Mouse (Mus musculus) hindbrain, embryonic 12.5 days (tissue): ENCODE measurements around the gene Calm2. TPM values are rescaled to one million over a fixed set of nuclear protein-coding genes. Genes with fewer than 3 reads are reported as not detected.

Experiments
- ATAC-seq: fragments of 200-750 bp; cut with Nextera tagmentation; 2 replicates; pipeline ENCODE4 v1.8.0; 2017; ENCODE audit warnings: moderate TSS enrichment; ENCODE audit not compliant: low FRiP score
- H3K27ac ChIP-seq: fragments of 300-500 bp; sonication (generic); 2 replicates; pipeline ENCODE4 v1.5.1; 2016; ENCODE audit warnings: mild to moderate bottlenecking
- H3K27me3 ChIP-seq: fragments of 300-500 bp; sonication (generic); 2 replicates; pipeline ENCODE4 v1.6.1; 2016; ENCODE audit warnings: mild to moderate bottlenecking
- H3K36me3 ChIP-seq: fragments of 300-500 bp; sonication (generic); 2 replicates; pipeline ENCODE4 v1.6.1; 2016; ENCODE audit warnings: mild to moderate bottlenecking
- H3K4me1 ChIP-seq: fragments of 300-500 bp; sonication (generic); 2 replicates; pipeline ENCODE4 v1.6.1; 2016
- H3K4me2 ChIP-seq: fragments of 300-500 bp; sonication (generic); replicated peaks from 2 replicates; pipeline ENCODE4 v1.6.1; 2016; ENCODE audit warnings: mild to moderate bottlenecking
- H3K4me3 ChIP-seq: fragments of 300-500 bp; sonication (generic); 2 replicates; pipeline ENCODE4 v1.5.1; 2016; ENCODE audit warnings: mild to moderate bottlenecking
- H3K9ac ChIP-seq: fragments of 300-500 bp; sonication (generic); 2 replicates; pipeline ENCODE4 v1.6.1; 2016; ENCODE audit warnings: mild to moderate bottlenecking, moderate library complexity
- H3K9me3 ChIP-seq: fragments of 300-500 bp; sonication (generic); replicated peaks from 2 replicates; pipeline ENCODE4 v1.6.1; 2016; ENCODE audit warnings: mild to moderate bottlenecking
- WGBS: fragments of 180-500 bp; shearing (Covaris S2); methylation state at CpG from one replicate; pipeline ENCODE4 v1.1.7; 2016; 5-methylcytosine and 5-hydroxymethylcytosine counted together
- polyA plus RNA-seq: library from polyadenylated mRNA; unstranded; fragments of >200 nt; fragmentation: Nextera tagmentation; extraction: Ambion mirVana; gene quantifications from 2 replicates; pipeline ENCODE4 v1.2.1, GENCODE M21; 2016

Gene Calm2
- polyA plus RNA-seq, 1 experiment from 2014 or later, result 1,282 TPM

DNA sequence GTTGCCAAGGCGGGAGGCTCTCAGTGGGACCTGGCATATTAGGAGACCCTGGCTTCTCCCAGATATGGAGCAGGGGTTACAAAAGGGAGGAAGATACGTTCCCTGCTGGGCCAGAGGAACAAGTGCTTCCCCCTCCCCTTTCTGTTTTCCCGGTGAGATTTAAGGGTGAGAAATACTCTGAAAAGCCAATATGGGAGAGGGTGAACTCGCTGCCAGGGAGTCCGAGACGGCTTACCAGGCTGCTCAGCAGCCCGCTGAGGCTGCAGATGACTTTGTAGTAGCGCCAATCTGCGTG lies 26.7 kb upstream of the Calm2 start:
- ATAC-seq, result no peak
- H3K9me3 ChIP-seq, result no peaks in the 10 kb centered on the region
- H3K4me3 ChIP-seq, result peak overlapping the region; percentile 24
- H3K4me2 ChIP-seq, result peak overlapping the region; percentile 50
- no peaks in the 10 kb centered on the region for H3K36me3 ChIP-seq
- H3K4me1 ChIP-seq, result peaks cover 27% of the 10 kb centered on the region
- peaks cover 9% of the 10 kb centered on the region; the same call in 1 of the 2 replicates for H3K27me3 ChIP-seq
- WGBS, result 8% methylated on average over 9 of the region's 9 CpGs
- H3K9ac ChIP-seq, result peak overlapping the region; percentile 44
- H3K27ac ChIP-seq, result no peak overlapping the region

DNA sequence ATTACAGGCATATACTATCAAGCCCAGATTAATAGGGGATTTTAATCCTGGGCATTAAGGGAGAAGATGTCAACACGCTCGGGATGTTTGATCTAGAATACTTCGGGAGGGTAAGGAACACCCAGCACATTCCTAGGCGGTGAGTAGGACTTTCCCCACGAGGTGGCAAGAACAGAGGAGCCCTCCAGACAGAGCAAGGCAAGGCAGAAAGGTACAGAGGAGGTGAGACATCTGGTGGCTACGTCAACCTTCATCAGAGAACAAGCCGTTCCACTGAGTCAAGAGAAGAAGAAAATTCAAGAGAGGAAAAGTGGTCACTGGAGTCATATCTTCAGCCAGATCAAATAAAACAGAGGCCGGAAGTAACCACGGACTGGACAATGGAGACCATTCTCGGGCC lies 26.1 kb upstream of the Calm2 start:
- ATAC-seq, result no peak
- Histone ChIP-seq H3K4me1 (peaks cover 23% of the 10 kb centered on the region), H3K27me3 (peaks cover 9% of the 10 kb centered on the region; the same call in 1 of the 2 replicates), H3K9ac (no peak overlapping the region), H3K4me3 (0 out of 2 replicates have a peak overlapping the region, but pooled peaks have one; percentile 24), H3K27ac (no peak overlapping the region), H3K9me3 (no peaks in the 10 kb centered on the region), H3K36me3 (no peaks in the 10 kb centered on the region), H3K4me2 (peak overlapping the region; percentile 50; the same call in 1 of the 2 replicates)
- 56% methylated on average over 10 of the region's 10 CpGs for WGBS

DNA sequence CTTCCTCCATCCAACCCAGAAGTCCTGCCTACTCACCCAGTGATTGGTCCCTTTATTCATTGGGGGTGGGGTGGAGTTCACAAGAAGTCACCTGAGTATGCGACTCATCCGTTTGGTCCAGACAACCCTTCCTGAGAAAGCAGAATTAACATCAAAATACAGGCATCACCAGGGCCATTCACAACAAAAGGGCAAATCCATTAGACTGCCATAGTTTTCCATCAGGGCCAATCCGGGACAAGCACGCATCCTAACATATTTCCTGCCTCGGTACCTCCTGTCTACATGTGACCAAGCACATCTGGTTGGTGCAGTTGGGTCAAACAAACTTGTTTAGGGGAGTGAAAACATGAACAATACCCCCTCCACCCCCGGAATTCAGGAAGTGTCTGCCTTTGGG lies 24.9 kb upstream of the Calm2 start:
- Histone ChIP-seq H3K27me3 (peaks cover 9% of the 10 kb centered on the region; the same call in 1 of the 2 replicates), H3K4me1 (peaks cover 21% of the 10 kb centered on the region), H3K27ac (no peak overlapping the region), H3K9ac (no peak overlapping the region), H3K4me2 (no peak overlapping the region), H3K9me3 (no peaks in the 10 kb centered on the region), H3K4me3 (no peak overlapping the region), H3K36me3 (no peaks in the 10 kb centered on the region)
- ATAC-seq, result no peak
- 50% methylated on average over 6 of the region's 6 CpGs for WGBS

DNA sequence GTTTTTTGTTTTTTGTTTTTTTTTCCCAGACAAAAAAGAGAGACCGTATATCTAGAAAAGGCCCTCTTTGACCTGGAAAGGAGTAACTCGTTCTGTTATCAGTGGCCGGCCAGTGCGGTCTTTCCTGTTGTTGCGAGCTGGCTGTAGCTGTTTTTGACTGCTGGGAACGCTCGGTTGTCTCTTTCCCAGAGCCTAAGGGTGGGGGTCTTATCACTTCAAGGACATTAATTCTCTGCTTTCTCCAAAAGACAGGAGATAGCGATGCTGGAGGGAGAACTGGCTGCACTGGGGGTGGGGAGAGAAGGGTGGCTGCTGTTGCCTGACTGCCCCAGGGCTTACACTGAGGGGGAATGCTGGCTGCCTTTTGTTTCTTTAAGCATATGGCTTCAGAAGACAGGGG lies 24.1 kb upstream of the Calm2 start:
- ATAC-seq, result no peak
- peaks cover 21% of the 10 kb centered on the region for H3K4me1 ChIP-seq
- H3K9ac ChIP-seq, result no peak overlapping the region
- H3K27me3 ChIP-seq, result peaks cover 9% of the 10 kb centered on the region; the same call in 1 of the 2 replicates
- 70% methylated on average over 8 of the region's 8 CpGs for WGBS
- H3K27ac ChIP-seq, result no peak overlapping the region
- H3K9me3 ChIP-seq, result no peaks in the 10 kb centered on the region
- no peaks in the 10 kb centered on the region for H3K36me3 ChIP-seq
- no peak overlapping the region for H3K4me3 ChIP-seq
- no peak overlapping the region for H3K4me2 ChIP-seq

GRCm38 (mm10) chr17:87470282-87470681 lies 23.5 kb upstream of the Calm2 start:
- peaks cover 20% of the 10 kb centered on the region for H3K4me1 ChIP-seq
- ATAC-seq, result no peak
- no peaks in the 10 kb centered on the region for H3K36me3 ChIP-seq
- 67% methylated on average over 8 of the region's 8 CpGs for WGBS
- no peak overlapping the region for H3K4me3 ChIP-seq
- H3K27ac ChIP-seq, result no peak overlapping the region
- no peaks in the 10 kb centered on the region for H3K9me3 ChIP-seq
- H3K4me2 ChIP-seq, result no peak overlapping the region
- no peak overlapping the region for H3K9ac ChIP-seq
- peaks cover 6% of the 10 kb centered on the region; the same call in 1 of the 2 replicates for H3K27me3 ChIP-seq

DNA sequence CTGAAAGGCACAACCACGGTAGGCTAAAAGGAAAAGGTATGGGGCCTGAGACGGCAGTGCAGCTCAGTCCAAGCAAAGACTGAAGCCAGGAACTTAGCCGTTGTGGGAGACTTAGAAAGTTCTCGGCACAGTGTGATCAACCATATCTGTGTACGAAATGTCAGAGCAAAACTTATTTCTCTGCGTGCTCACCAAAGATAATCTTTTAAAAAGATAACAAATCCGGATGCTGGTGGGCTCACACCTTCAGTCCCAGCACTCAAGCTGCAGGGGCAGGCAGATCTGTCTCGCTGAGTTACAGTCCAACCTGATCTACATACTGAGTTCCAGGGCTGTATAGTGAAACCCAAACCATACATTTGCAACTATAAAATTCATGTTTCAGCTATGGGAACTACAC lies 22.7 kb upstream of the Calm2 start:
- no peaks in the 10 kb centered on the region for H3K27me3 ChIP-seq
- H3K9me3 ChIP-seq, result no peaks in the 10 kb centered on the region
- H3K4me1 ChIP-seq, result peaks cover 12% of the 10 kb centered on the region
- no peak overlapping the region for H3K9ac ChIP-seq
- H3K36me3 ChIP-seq, result no peaks in the 10 kb centered on the region
- ATAC-seq, result no peak
- H3K27ac ChIP-seq, result no peak overlapping the region
- no peak overlapping the region for H3K4me3 ChIP-seq
- 81% methylated on average over 8 of the region's 8 CpGs for WGBS
- no peak overlapping the region for H3K4me2 ChIP-seq

DNA sequence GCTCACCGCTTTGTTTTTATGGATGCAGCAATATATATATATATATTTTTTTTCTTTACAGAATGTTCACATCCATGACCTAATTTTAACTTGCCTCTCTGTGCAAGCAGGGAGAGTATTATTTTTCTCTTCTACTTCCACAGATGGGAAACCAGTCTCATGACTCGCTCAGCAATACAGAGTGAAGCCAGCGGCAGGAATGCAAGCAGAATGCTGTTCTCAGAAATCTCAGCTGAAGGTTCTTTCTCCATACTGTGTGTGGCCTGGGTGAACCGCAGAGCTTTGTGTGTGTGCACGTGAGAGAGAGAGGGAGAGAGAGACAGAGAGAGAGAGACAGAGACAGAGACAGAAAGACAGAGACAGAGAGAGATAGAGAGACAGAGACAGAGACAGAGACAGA lies 21.9 kb upstream of the Calm2 start:
- H3K9me3 ChIP-seq, result no peaks in the 10 kb centered on the region
- no peak overlapping the region for H3K9ac ChIP-seq
- H3K36me3 ChIP-seq, result no peaks in the 10 kb centered on the region
- no peak overlapping the region for H3K27ac ChIP-seq
- no peak overlapping the region for H3K4me3 ChIP-seq
- H3K4me1 ChIP-seq, result peaks cover 6% of the 10 kb centered on the region
- H3K4me2 ChIP-seq, result no peak overlapping the region
- no peaks in the 10 kb centered on the region for H3K27me3 ChIP-seq
- no peak for ATAC-seq
- WGBS, result 68% methylated on average over 5 of the region's 5 CpGs

GRCm38 (mm10) chr17:87461499-87461896 lies 14.8 kb upstream of the Calm2 start:
- H3K4me1 ChIP-seq, result peaks cover 37% of the 10 kb centered on the region
- no peaks in the 10 kb centered on the region for H3K36me3 ChIP-seq
- no peak overlapping the region for H3K9ac ChIP-seq
- 0 out of 2 replicates have a peak overlapping the region, but pooled peaks have one; percentile 13 for H3K27ac ChIP-seq
- H3K9me3 ChIP-seq, result no peaks in the 10 kb centered on the region
- no peak overlapping the region for H3K4me3 ChIP-seq
- 0 out of 2 replicates have a peak, but pooled peaks have one; percentile 20 for ATAC-seq
- H3K4me2 ChIP-seq, result no peak overlapping the region
- H3K27me3 ChIP-seq, result no peaks in the 10 kb centered on the region
- WGBS, result 36% methylated on average over 3 of the region's 3 CpGs

GRCm38 (mm10) chr17:87460669-87461498 lies 14.1 kb upstream of the Calm2 start:
- Histone ChIP-seq H3K9ac (no peak overlapping the region), H3K9me3 (no peaks in the 10 kb centered on the region), H3K4me1 (peaks cover 37% of the 10 kb centered on the region), H3K4me2 (peak overlapping the region; percentile 24), H3K27ac (peak overlapping the region; percentile 36), H3K36me3 (no peaks in the 10 kb centered on the region), H3K27me3 (no peaks in the 10 kb centered on the region), H3K4me3 (no peak overlapping the region)
- ATAC-seq, result peak; percentile 55; the same call in 1 of the 2 replicates
- WGBS, result 17% methylated on average over 17 of the region's 17 CpGs

DNA sequence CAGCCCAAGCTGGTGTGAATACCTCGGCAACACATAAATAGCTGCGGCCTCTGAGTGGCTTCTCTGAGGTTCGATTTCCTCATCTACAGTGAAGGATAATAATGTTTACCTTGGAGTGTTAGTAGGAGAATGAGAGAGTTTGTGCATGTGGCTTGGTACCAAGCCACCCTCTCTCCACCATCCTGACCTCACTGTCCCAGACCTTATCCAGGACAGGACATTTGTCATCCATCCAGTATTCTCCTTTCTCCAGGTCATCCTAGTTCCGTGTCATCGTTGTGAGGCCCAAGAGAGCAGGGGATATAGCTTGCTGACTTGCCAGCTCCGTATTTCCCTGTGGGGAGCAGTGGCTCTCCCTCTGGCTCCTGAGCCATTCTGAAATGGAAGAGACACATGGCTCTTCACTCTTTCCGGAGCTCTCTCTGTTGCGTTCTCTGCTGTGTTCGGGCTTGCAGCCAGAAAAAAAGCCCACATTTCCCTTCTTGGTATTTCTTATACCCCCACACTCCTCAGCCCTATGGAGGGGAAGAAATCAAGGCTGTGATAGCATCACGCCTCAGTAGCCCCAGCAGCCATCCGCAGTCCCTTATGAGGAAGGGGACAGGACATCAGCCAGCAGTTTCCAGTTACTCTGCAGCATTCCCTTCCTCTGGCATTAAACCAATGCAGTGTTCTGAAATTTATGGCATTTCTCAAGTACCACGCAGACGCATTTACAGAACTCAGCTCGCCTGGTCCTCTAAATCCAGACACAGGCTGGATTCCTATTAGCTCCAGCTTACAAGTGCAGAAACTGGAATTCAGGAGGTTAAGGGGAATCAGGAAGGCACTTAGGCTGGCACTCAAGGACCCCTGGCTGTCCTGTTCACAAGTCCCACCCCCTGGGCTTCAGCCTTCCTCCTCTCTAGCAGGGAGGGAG lies 13.3 kb upstream of the Calm2 start:
- H3K27ac ChIP-seq, result peak overlapping the region; percentile 36
- no peaks in the 10 kb centered on the region for H3K36me3 ChIP-seq
- H3K4me2 ChIP-seq, result peak overlapping the region; percentile 24
- peaks cover 37% of the 10 kb centered on the region for H3K4me1 ChIP-seq
- peak overlapping the region; percentile 28; the same call in 1 of the 2 replicates for H3K9ac ChIP-seq
- H3K4me3 ChIP-seq, result no peak overlapping the region
- ATAC-seq, result peak; percentile 41
- H3K27me3 ChIP-seq, result no peaks in the 10 kb centered on the region
- WGBS, result 25% methylated on average over 14 of the region's 14 CpGs
- H3K9me3 ChIP-seq, result no peaks in the 10 kb centered on the region

DNA sequence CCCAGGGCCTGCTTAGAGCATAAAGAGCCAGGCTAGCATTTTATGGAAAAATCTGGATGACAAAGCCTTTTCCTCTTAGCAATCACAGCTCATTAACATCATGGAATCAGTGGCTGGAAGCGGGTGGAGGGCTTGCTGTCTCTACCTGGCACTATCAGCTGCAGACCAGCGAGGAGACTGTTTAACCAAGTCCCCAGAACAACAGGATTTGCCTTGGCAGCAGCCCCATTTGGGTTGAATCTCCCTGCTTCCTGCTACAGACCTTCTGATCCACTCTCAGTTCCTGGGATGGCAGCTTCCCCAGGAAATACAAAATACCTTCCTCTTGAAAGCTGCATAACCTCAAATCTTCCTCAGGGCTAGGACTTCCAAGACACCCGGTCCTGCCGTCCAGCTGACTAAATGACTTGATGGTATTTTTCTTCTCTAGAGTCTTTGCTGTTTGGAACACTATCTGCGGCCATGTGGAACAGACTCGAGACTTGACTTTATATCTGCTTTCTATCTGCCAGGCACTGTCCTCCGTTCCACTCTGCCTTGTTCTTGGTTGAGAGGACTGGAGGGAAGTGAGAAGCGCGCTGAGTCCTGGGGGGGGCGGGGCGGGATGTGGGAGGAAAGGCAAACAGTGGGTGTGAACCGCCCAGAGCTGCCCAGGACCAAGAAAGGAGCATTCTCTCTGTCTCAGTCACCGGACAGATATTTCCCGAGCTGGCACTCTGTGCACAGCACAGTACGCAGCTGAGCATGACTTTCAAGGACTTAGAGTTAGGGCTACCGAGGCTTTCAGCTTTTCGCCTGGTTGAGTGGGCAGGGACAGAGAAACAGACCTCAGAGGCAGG lies 12.4 kb upstream of the Calm2 start:
- 12% methylated on average over 13 of the region's 17 CpGs for WGBS
- no peak overlapping the region for H3K4me3 ChIP-seq
- peak overlapping the region; percentile 24 for H3K4me2 ChIP-seq
- H3K4me1 ChIP-seq, result peaks cover 37% of the 10 kb centered on the region
- H3K9me3 ChIP-seq, result no peaks in the 10 kb centered on the region
- H3K36me3 ChIP-seq, result no peaks in the 10 kb centered on the region
- no peak overlapping the region for H3K9ac ChIP-seq
- peak; percentile 32 for ATAC-seq
- no peaks in the 10 kb centered on the region for H3K27me3 ChIP-seq
- H3K27ac ChIP-seq, result peak overlapping the region; percentile 49
